Mouse (Mus musculus) bone marrow, adult 2 months (tissue): ENCODE results near the gene Adamts10.

Experiments
- CTCF ChIP-seq: fragments of 200-500 bp; IDR thresholded peaks from 2 replicates; pipeline ENCODE4 v1.5.1; 2011; ENCODE audit warnings: low read length, control low read depth; ENCODE audit not compliant: control insufficient read depth, insufficient read depth
- POLR2A ChIP-seq: fragments of 200-500 bp; IDR thresholded peaks from 2 replicates; pipeline ENCODE4 v1.6.1; 2011; ENCODE audit warnings: low read depth, mild to moderate bottlenecking, control low read depth, low read length, borderline replicate concordance; ENCODE audit not compliant: control insufficient read depth

- TF ChIP-seq CTCF = peak; percentile 80
- TF ChIP-seq POLR2A = no peak
Observed at GRCm38 (mm10) chr17:33493065-33493464, 30.9 kb upstream of the Adamts10 start.
